Mouse (Mus musculus) layer of hippocampus, adult 9-10 months (tissue): ENCODE results near the gene Tmem202.

Source experiments
- DNase-seq: peaks from one replicate; pipeline ENCODE4 v3.0.0; 2022; ENCODE audit warnings: low spot score

The Tmem202 gene

DNA sequence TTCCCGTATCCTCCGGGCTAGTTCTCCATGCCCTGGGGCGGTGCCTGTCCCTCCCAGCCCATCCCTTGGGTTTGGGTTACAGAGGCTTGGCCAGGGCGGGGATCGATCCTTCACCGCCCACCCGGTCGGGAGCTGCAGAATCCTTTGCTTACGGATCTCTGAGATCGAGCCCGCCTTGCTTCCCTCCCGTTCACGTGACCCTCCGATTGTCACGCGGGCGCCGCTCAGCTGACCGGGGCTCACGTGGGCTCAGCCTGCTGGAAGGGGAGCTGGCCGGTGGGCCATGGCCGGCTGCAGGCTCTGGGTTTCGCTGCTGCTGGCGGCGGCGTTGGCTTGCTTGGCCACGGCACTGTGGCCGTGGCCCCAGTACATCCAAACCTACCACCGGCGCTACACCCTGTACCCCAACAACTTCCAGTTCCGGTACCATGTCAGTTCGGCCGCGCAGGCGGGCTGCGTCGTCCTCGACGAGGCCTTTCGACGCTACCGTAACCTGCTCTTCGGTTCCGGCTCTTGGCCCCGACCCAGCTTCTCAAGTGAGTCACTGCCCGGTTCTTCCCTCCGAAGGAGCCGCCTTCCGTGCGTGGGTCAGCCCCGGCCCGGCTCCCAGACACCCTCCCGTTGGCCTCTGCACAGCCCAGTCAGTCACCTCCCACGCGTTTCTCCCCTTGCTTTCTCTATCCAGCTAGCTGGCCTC is at the start of gene Tmem202, which contains the start of gene Hexa:
TSS of gene Tmem202 (minus strand) at position 407 of the 697 bp plus-strand sequence.
TSS of gene Hexa (plus strand) at position 100 of the 697 bp plus-strand sequence.
- no peak for DNase-seq

DNA sequence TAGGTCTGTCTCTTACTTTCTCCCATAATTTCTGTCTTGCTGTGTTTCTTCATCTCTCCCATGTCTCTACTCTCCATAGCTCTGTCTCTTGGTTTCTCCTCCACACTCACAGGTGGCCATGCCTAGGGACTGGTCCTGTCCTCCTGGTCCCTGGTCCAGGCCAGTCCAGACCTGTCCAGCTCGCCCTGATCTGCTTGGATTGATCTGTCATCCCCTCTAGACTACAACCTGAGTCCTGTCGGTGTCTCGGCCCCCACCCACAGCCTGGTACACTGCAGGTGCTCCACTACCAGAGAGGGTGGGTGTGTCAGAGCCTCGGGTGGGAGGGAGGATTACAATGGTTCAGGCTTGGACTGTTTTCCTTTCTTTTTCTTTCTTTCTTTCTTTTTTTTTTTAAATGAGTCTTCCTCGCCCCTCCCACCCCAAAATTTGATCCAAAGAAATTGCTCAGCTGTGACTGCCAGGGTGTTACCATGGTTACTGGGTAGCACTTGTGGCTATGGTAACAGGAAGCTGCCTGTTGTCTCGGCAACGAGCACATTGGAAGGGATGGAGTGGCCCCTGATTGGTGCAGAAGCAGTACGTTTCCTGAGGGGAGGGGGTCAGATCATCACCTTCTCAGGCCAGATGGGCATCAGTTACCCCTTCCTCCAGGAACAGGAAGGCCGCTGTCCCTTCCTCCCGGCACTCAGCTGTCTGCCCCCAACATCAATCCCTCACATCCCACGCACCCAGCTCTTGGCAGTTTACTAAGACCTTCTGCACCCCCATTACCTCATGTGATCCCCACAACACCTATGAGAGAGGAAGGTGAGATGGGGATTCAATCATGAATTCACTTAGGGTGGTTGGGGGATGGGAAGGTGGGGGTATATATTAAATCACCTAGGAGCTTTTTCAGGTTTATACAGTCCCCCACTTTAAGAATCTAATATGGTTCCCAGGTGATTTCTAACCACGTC is 49.3 kb upstream of the Tmem202 start:
- DNase-seq: no peak

- no peak for DNase-seq
These were observed 48.6 kb upstream of the Tmem202 start for GRCm38 (mm10) chr9:59588252-59588651.

DNA sequence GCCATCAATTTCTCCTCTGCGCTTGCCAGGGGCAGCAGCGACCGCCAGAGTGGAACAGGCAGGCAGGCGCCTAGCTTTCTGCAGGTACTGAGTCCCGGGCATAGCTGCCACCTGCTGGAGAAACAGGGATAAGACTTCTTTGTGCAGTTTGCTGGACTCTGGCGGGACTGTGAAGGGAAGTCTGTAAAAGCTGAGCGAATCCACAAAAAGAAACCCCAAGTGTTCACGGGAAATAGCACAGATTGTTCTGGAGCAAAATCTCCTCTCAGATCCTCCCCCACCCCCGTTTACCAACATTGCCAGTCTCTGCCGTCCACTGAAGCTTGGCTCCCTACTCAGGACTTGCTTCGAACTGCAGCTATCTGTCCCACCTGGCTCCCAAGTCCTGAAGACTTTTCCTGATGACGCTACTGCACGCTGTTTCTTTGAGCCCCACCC is 45.2 kb upstream of the Tmem202 start:
- no peak for DNase-seq

DNA sequence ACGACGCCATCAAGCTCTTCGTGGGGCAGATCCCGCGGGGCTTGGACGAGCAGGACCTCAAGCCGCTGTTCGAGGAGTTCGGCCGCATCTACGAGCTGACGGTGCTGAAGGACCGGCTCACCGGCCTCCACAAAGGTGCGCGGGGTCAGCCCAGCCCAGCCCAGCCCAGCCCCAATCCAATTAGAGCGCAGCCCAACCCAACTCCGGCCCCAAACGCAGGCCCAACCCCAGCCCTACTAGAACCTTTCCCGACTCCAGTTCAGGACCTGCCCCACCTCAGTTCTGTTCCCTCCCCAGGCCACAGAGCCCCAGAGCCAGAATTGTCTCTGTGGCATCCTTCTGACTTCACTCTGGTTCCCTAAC is 38.8 kb upstream of the Tmem202 start:
- DNase-seq: no peak

DNA sequence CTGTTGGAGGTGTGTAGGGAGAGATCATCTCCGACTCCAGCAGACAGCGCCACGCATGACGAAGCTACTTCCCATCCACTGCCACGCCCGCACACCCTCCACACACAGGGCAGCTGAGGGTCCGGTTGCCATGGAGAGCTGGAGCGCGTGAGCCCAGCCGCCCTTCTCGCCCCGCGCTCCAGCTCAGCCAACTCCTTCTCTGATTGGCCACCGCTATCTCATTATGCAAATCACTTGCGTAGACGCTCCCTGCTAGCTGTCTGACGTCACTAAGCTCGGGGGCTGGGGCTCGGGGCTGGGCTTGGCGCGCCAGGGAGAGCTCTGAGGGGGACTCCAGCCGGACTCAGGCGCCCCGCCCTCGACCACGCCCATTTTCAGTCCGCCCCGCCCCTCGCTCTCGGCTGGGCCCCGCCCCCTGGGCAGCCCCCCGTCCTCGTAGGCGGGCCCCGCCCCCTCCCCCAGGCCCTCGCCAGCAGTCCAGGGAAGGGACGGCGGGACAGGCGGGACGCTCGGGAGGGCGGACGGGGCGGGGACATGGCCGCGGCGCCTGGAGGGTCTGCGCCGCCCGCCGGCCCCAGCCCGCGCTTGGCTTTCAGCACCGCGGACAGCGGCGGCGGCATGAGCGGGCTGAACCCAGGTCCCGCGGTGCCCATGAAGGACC is 38.3 kb upstream of the Tmem202 start, which contains the start of gene Celf6:
TSS of gene Celf6 (plus strand) at position 74 of the 661 bp plus-strand sequence.
- no peak for DNase-seq

GRCm38 (mm10) chr9:59577401-59577800 is 37.8 kb upstream of the Tmem202 start:
- no peak for DNase-seq

GRCm38 (mm10) chr9:59571852-59572251 is 32.2 kb upstream of the Tmem202 start:
- DNase-seq: no peak

DNA sequence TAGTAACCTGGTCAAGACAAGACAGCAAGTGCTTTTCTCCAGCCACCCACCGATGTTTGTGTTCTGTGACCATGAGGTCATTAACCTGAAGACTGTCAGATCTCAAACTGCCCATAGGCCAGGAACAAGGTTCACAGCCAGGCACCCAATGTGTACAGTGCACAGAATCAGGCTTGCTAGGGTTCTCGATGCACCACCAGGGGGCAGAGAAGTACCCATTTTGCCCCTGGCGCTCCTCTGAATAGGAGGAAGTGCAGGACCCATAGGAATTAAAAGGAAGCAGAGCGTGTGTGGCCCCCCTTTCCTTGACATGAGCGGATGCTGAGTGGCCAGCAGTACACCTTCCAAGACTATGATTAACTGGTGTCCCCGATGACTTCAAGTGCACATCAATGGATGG is 27.5 kb upstream of the Tmem202 start:
- no peak for DNase-seq

DNA sequence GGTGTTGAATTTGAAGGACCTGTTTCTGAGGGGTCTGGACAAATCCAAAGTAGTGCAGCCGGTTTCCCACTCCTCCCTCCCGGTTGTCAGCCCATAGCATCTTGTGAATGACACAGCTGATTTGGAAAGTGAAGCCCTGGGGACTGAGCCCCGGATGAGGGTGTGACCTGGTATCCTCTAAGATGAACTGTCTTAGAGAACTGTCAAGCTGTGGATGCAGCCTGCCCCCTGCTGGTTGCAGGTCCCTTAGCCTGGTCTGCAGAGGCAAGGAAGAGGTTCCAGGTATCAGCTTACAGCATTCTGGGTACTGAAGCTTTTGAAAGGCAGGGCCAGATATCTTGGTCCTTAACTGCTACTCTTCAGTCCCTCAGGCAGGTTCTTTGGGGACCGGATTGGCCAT is 26.0 kb upstream of the Tmem202 start:
- no peak for DNase-seq

GRCm38 (mm10) chr9:59553719-59554118 is 14.1 kb upstream of the Tmem202 start:
- DNase-seq: no peak

- DNase-seq: no peak
These were observed 13.0 kb upstream of the Tmem202 start for GRCm38 (mm10) chr9:59552610-59553009.

DNA sequence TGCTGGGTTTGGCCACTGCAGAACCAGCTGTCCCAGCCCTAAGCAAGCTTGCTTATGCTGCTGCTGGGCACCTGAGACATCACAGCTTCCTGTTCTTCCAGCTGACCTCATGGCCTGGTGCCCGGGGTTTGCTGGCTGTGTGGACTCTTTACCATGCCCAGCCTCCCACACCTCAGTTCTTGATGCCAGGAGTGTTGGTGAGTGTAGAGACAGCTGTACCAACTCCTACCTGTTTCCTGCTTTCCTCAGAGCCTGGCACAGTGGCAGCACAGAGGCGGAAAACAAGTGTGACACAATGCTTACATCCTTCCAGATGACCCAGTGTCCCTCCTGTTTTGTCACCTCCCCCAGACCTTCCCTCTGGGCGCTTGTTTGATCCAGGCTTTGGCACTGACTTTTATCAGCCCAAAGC is 12.0 kb upstream of the Tmem202 start:
- no peak for DNase-seq

- DNase-seq: no peak
These were observed 11.4 kb upstream of the Tmem202 start for GRCm38 (mm10) chr9:59551017-59551416.

DNA sequence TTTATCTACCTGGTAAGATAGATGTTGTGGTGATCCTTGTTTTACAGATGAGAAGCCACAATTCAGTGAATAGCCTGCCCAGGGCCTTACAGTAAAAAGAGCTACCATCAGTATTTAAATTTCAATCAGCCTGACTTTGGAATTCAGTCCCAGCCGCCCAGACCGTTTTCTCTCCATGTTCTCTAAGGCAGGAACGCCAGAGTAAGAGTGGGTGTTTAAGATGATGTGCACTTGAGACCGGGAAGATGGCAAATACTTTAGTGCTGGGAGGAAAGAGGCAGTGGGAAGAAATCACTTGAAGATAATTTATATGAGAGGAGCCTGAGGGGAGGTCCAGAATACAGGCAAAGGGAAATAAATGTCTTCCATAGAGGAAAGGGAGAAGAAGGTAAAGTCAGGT is 10.4 kb upstream of the Tmem202 start:
- no peak for DNase-seq

- DNase-seq: no peak
These were observed 9.4 kb upstream of the Tmem202 start for GRCm38 (mm10) chr9:59548961-59549487.

DNA sequence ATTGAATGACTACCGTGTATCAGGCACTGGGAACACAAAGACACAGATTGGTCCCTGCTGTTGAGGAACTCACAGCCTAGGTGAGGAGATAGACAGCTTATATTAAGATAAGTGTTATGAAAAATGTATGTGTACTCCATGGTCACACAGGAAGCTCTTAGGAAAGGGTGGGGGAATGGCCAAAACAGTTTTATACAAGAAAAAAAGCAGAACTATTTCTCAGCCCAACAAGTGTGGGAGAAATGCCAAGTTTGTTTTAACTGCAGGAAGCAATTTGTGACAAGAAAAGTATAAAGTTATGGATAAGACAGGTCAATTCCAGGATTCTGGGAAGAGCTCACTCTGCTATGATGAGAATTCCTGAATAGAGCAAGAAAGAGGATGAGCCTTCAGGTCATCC is 8.2 kb upstream of the Tmem202 start:
- no peak for DNase-seq

GRCm38 (mm10) chr9:59544739-59545138 is 5.1 kb upstream of the Tmem202 start:
- no peak for DNase-seq

DNA sequence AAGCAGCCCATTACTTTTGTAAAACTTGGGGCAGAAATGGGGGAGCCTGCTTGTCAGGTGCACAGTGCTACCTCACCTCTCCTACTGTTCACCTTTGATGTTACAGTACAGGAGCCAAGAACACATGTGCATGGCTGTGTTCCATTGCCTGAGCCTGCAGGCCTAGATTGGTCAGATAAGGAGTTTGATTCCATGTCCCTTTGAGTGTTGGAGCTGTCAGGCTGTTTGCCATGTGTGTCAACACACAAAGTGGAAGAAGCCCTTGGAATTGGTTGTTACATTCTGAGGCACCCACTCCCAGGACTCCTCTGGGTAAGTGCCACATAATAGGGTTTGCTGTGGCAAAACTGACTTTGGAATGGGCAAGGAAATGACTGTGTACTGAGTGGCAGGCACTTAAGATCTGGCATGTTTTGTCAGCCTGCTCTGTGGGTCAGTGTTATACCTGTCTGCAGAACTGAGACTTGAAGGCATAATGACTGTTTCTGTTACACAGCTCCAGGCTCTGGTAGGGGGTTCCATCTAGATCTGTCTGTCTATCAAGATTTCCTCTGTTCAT is 3.2 kb upstream of the Tmem202 start:
- DNase-seq: no peak

DNA sequence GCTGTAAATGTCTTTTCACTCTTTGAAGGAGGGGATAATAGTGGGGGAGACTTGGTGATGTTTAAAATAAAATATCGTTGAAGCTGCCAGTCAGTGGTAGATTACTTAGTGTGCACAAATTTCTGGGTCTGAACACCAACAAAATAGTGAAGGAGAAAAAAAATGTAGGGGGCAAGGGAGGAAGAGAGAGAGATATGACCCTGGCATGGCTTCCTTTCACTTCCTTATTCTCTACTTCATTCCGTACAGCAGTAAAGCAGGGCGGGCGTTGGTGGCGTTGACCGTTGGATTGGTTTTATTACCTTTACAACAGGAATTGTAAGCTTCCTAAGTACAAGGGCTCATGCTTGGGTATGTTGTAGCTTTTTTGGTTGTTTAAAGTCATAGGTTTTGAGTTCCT is 2.0 kb upstream of the Tmem202 start:
- no peak for DNase-seq

- DNase-seq: no peak
These were observed 2.0 kb downstream of the Tmem202 start for GRCm38 (mm10) chr9:59537651-59538050.

- no peak for DNase-seq
These were observed 5.8 kb downstream of the Tmem202 start for GRCm38 (mm10) chr9:59533889-59534288.
